Mouse (Mus musculus): ENCODE measurements at regions not wholly inside any gene's neighbourhood (a gene's known extent, or its start where the extent isn't known, plus 50 kb on each side); places are given as distances from the start of the nearest gene placed in this dataset.
A peak's percentile ranks its signal among the peaks of the same experiment; 100 is the strongest.

GRCm38 (mm10) chrX:99293967-99294366 is 158.0 kb downstream of the Efnb1 start:
- no peak overlapping the region for H3K9ac ChIP-seq (ENCODE audit: low read depth, low read length)
- no peak for DNase-seq
- intact Hi-C loops (cut with DNase I), result loop anchor here (2.0 kb wide), 3 partner anchors 65 to 153 kb away; no protein-coding TSS in a partner anchor
- H3K79me2 ChIP-seq (replicated peaks; ENCODE audit: control insufficient read depth, insufficient read depth, low read length), result no peaks in the 10 kb centered on the region
- TF ChIP-seq CTCF (IDR thresholded peaks at IDR 0.05), result no peak
- no peak for TF ChIP-seq POLR2A (IDR thresholded peaks at IDR 0.05; ENCODE audit: insufficient read depth, low read depth, low read length)
- no peak for TF ChIP-seq EP300 (IDR thresholded peaks at IDR 0.05; ENCODE audit: insufficient read depth, low read depth, low read length)
- peaks cover 19% of the 10 kb centered on the region for H3K4me1 ChIP-seq (ENCODE audit: control insufficient read depth, insufficient read depth, low read length)
- 75% methylated on average over 6 of the region's 6 CpGs for WGBS
- no peak overlapping the region for H3K4me3 ChIP-seq
- H3K27me3 ChIP-seq (ENCODE audit: control insufficient read depth, insufficient read depth, low read length), result no peaks in the 10 kb centered on the region
- H3K27ac ChIP-seq, result no peak overlapping the region
- peaks cover 3% of the 10 kb centered on the region for H3K36me3 ChIP-seq (ENCODE audit: control insufficient read depth, insufficient read depth, low read length)

GRCm38 (mm10) chrX:99292758-99293157 is 156.8 kb downstream of the Efnb1 start:
- intact Hi-C loops (cut with DNase I), result no loop called here
- H3K4me3 ChIP-seq, result no peak overlapping the region
- WGBS, result 39% methylated on average over 11 of the region's 11 CpGs

GRCm38 (mm10) chrX:99291965-99292364 is 156.0 kb downstream of the Efnb1 start:
- 42% methylated on average over 5 of the region's 5 CpGs for WGBS
- no peak for TF ChIP-seq CTCF (IDR thresholded peaks at IDR 0.05)
- no peak for TF ChIP-seq EP300 (IDR thresholded peaks at IDR 0.05; ENCODE audit: insufficient read depth, low read depth, low read length)
- no peak for TF ChIP-seq POLR2A (IDR thresholded peaks at IDR 0.05; ENCODE audit: insufficient read depth, low read depth, low read length)
- H3K36me3 ChIP-seq (ENCODE audit: control insufficient read depth, insufficient read depth, low read length), result peaks cover 3% of the 10 kb centered on the region
- no peak overlapping the region for H3K4me3 ChIP-seq
- no peaks in the 10 kb centered on the region for H3K27me3 ChIP-seq (ENCODE audit: control insufficient read depth, insufficient read depth, low read length)
- no peak for DNase-seq
- H3K4me1 ChIP-seq (ENCODE audit: control insufficient read depth, insufficient read depth, low read length), result peaks cover 19% of the 10 kb centered on the region
- H3K27ac ChIP-seq, result peak overlapping the region; percentile 61
- intact Hi-C loops (cut with DNase I), result loop anchor here (2.0 kb wide), 1 partner anchor 59 kb away; no protein-coding TSS in a partner anchor
- no peaks in the 10 kb centered on the region for H3K79me2 ChIP-seq (replicated peaks; ENCODE audit: control insufficient read depth, insufficient read depth, low read length)
- peak overlapping the region; percentile 5; the same call in 1 of the 2 replicates for H3K9ac ChIP-seq (ENCODE audit: low read depth, low read length)

More at GRCm38 (mm10) chrX:99292758-99293157, 156.8 kb downstream of the Efnb1 start:
- no peak overlapping the region for H3K9ac ChIP-seq (ENCODE audit: low read depth, low read length)
- peak in 1 of 2 experiments; percentile 42 for DNase-seq
- no peaks in the 10 kb centered on the region for H3K27me3 ChIP-seq (ENCODE audit: control insufficient read depth, insufficient read depth, low read length)
- peaks cover 3% of the 10 kb centered on the region for H3K36me3 ChIP-seq (ENCODE audit: control insufficient read depth, insufficient read depth, low read length)
- H3K27ac ChIP-seq, result peak overlapping the region; percentile 61
- no peaks in the 10 kb centered on the region for H3K79me2 ChIP-seq (replicated peaks; ENCODE audit: control insufficient read depth, insufficient read depth, low read length)
- peaks cover 19% of the 10 kb centered on the region for H3K4me1 ChIP-seq (ENCODE audit: control insufficient read depth, insufficient read depth, low read length)
- TF ChIP-seq CTCF (IDR thresholded peaks at IDR 0.05), result no peak
- no peak for TF ChIP-seq POLR2A (IDR thresholded peaks at IDR 0.05; ENCODE audit: insufficient read depth, low read depth, low read length)
- TF ChIP-seq EP300 (IDR thresholded peaks at IDR 0.05; ENCODE audit: insufficient read depth, low read depth, low read length), result no peak

- 0 out of 2 replicates have a peak overlapping the region, but pooled peaks have one; percentile 5 for H3K9ac ChIP-seq (ENCODE audit: low read depth, low read length)
- TF ChIP-seq CTCF (IDR thresholded peaks at IDR 0.05), result no peak
- no peak for TF ChIP-seq EP300 (IDR thresholded peaks at IDR 0.05; ENCODE audit: insufficient read depth, low read depth, low read length)
- TF ChIP-seq POLR2A (IDR thresholded peaks at IDR 0.05; ENCODE audit: insufficient read depth, low read depth, low read length), result no peak
- 19% methylated on average over 8 of the region's 10 CpGs for WGBS
- peaks cover 3% of the 10 kb centered on the region for H3K36me3 ChIP-seq (ENCODE audit: control insufficient read depth, insufficient read depth, low read length)
- no peaks in the 10 kb centered on the region for H3K27me3 ChIP-seq (ENCODE audit: control insufficient read depth, insufficient read depth, low read length)
- DNase-seq, result peak; percentile 56 to 69
- no peak overlapping the region for H3K4me3 ChIP-seq
- intact Hi-C loops (cut with DNase I), result loop anchor here (2.0 kb wide), 1 partner anchor 59 kb away; no protein-coding TSS in a partner anchor
- H3K79me2 ChIP-seq (replicated peaks; ENCODE audit: control insufficient read depth, insufficient read depth, low read length), result no peaks in the 10 kb centered on the region
- peak overlapping the region; percentile 61 for H3K27ac ChIP-seq
- peaks cover 22% of the 10 kb centered on the region for H3K4me1 ChIP-seq (ENCODE audit: control insufficient read depth, insufficient read depth, low read length)
Observed at GRCm38 (mm10) chrX:99291423-99291963, 155.6 kb downstream of the Efnb1 start.

- H3K4me1 ChIP-seq (ENCODE audit: control insufficient read depth, insufficient read depth, low read length), result peaks cover 24% of the 10 kb centered on the region
- WGBS, result 81% methylated on average over 4 of the region's 4 CpGs
- TF ChIP-seq POLR2A (IDR thresholded peaks at IDR 0.05; ENCODE audit: insufficient read depth, low read depth, low read length), result no peak
- TF ChIP-seq CTCF (IDR thresholded peaks at IDR 0.05), result no peak
- TF ChIP-seq EP300 (IDR thresholded peaks at IDR 0.05; ENCODE audit: insufficient read depth, low read depth, low read length), result no peak
- no peak overlapping the region for H3K4me3 ChIP-seq
- no peaks in the 10 kb centered on the region for H3K79me2 ChIP-seq (replicated peaks; ENCODE audit: control insufficient read depth, insufficient read depth, low read length)
- no peaks in the 10 kb centered on the region for H3K27me3 ChIP-seq (ENCODE audit: control insufficient read depth, insufficient read depth, low read length)
- H3K36me3 ChIP-seq (ENCODE audit: control insufficient read depth, insufficient read depth, low read length), result peaks cover 3% of the 10 kb centered on the region
- intact Hi-C loops (cut with DNase I), result loop anchor here (2.0 kb wide), 1 partner anchor 39 kb away; no protein-coding TSS in a partner anchor
- no peak for DNase-seq
- H3K9ac ChIP-seq (ENCODE audit: low read depth, low read length), result no peak overlapping the region
- H3K27ac ChIP-seq, result no peak overlapping the region
Observed at GRCm38 (mm10) chrX:99287988-99288387, 152.1 kb downstream of the Efnb1 start.

- Histone ChIP-seq H3K4me3 (no peak overlapping the region), H3K79me2 (replicated peaks; ENCODE audit: control insufficient read depth, insufficient read depth, low read length) (no peaks in the 10 kb centered on the region), H3K36me3 (ENCODE audit: control insufficient read depth, insufficient read depth, low read length) (no peaks in the 10 kb centered on the region; the same call in 1 of the 2 replicates), H3K4me1 (ENCODE audit: control insufficient read depth, insufficient read depth, low read length) (peaks cover 17% of the 10 kb centered on the region), H3K9ac (ENCODE audit: low read depth, low read length) (no peak overlapping the region), H3K27ac (no peak overlapping the region), H3K27me3 (ENCODE audit: control insufficient read depth, insufficient read depth, low read length) (no peaks in the 10 kb centered on the region)
- intact Hi-C loops (cut with DNase I), result no loop called here
- TF ChIP-seq CTCF (IDR thresholded peaks at IDR 0.05) (no peak), EP300 (IDR thresholded peaks at IDR 0.05; ENCODE audit: insufficient read depth, low read depth, low read length) (no peak), POLR2A (IDR thresholded peaks at IDR 0.05; ENCODE audit: insufficient read depth, low read depth, low read length) (no peak)
- WGBS, result 47% methylated on average over 2 of the region's 2 CpGs
- DNase-seq, result peak in 1 of 2 experiments; percentile 32
Observed at GRCm38 (mm10) chrX:99286876-99287275, 150.9 kb downstream of the Efnb1 start.

Data from heart, adult 2 months (tissue).